Mouse (Mus musculus) cerebral cortex, adult 2 months (tissue): Measurements from ENCODE around the gene Rps6kl1.

Experiments used
- WGBS: fragments of 180-500 bp; shearing (Covaris S2); methylation state at CpG from one replicate; pipeline ENCODE4 v1.1.7; 2018; 5-methylcytosine and 5-hydroxymethylcytosine counted together

Rps6kl1 gene

DNA sequence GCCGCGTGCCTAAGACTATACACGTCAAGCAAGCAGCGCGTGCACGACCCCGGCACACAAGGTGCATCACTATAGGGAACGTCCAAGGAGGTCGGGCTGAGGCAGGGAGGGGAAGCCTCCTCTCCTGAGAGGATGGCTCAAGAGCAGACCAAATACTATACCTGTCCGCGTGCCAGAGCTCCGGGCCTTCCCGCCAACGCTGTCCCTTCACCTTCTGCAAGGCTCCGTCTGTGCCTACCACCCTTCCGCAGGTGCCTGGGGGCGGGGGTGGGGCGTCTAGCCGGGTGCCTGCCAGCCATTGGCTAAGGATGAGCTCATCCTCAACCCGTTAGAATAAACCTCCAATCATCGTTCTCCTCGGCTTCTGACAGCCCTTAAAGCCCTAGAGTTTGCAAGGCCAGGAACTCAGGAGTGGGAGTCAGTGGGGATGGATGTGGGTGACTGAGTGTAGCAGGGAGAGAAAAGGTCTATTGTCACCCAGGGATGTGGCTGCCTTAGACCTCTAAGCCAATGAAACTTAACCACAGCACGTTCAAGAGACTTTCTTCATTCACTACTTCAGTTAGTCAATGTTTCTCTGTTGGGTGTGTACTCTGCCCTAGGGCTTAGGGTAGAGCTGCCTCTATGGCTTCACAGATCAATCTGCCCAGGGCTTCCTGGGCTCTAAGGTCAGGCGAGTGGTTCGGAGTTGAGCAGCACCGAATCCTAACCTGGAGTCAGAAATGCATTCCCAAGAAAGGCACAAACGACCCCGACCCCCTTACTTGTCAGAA is at the start of gene Rps6kl1:
Gene Rps6kl1 (minus strand): TSS at position 263 of the 773 bp plus-strand sequence.
- WGBS, result 15% methylated on average over 28 of the region's 28 CpGs

DNA sequence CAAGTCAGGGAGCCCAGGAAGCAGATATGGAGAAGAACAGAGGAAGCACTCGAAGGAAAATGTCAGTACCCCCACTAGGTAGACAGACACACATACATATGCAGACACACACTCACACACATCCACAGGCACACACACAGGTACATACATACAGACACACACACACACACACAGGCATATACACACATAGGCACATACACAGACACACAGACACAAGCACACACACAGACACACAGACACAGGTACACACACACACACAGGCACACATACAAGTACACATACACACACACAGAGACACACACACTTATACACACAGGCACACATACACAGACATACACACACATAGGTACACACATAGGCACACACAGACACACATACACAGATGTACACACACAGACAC is 48.9 kb upstream of the Rps6kl1 start:
- 80% methylated on average over 1 of the region's 1 CpGs for WGBS

DNA sequence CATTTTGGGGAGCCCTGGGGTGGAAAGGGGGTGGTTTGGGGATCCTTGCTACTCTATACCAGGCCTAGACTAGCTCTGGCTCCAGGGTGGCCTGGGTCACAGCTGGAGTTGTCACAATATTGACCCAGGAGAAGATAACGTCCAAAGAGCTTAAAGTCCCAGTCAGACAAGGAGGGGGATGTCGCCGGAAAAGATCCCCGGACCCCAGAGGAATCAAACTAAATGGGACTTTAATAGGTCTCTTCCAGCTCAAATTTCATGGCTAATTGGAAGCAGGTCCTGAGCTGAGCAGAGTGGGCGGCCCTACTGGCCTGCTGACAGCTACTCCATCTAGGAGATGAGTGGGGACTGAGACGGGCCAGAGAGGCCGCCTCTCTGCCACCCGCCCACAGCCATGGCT is 46.9 kb upstream of the Rps6kl1 start:
- 70% methylated on average over 8 of the region's 8 CpGs for WGBS

DNA sequence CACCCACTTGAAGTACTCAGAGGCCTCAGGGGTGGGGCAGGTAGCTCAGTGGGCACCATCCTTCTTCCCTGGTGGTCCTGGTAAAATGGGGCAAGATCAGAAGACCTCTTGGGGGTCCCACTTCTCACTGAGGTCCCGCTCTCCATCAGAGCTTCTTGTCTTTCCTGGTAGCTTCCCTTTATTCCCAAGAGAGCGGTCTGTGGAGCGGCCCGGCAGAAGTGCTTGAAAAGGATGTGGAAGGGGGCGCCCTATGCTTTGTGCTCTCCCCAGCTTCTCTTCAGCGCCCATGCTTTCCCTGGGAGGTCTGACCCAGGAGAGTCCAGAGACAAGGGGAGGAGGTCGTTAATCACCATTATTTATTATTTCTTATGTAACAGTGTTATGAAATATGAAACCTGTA is 46.3 kb upstream of the Rps6kl1 start:
- WGBS, result 88% methylated on average over 7 of the region's 7 CpGs

DNA sequence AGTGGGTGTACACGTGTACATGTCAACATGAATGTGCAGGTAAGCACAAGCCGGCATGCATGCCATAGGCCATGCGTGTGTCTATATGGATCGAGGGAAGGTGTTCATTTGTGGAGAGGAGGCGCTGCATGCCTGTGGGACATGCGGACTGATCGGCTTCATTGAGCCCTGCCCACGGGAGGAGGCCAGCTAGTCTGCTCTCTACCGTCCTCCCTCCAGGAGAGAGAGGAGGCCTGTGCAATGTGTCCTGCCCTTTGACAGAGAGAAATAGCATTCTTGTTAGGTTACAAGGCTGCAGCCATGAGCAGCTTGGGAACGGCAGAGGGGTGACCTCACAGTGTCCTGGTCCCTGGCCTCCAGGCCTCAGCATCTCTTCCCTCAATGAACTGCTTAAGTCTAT is 45.1 kb upstream of the Rps6kl1 start:
- WGBS, result 94% methylated on average over 10 of the region's 10 CpGs

DNA sequence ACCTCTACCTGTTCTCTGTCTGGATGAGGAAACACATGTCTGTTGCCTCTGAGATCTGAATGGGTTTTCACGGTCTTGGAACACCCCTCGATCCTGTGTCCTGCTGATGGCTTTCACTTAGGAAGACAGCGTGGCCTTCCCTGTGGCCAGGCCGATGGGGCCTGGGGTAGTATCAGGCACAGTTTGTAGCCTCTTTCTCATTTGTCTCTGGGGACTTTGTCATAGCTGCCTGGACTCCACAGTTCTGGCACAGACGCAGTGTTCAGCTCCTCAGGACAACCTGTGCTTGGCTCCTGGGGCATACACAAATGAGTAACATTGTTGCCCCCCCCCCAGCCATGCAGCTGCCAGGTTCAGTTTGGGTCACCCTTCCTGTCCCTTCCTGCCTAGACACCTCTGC is 44.0 kb upstream of the Rps6kl1 start:
- WGBS, result 69% methylated on average over 5 of the region's 5 CpGs

DNA sequence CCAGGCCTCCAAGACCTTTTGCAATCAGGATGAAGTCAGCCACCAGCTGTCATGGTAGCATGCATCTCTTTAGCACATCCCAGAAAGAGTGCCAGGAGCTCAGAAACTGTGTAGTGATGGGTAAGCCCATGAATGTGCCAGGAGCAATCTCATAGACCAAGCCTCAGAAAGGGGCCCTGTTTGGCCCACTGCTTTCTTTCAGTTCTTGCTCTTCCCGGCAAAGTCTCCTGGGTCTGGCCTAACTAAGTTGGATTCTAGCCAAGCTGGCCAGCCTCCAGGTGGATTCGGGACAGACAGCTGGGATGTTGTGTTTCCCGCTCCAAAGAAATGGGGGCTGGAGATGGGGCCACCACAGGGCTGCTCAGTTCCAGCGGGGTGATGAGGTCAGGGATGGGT is 43.6 kb upstream of the Rps6kl1 start:
- 29% methylated on average over 4 of the region's 4 CpGs for WGBS

DNA sequence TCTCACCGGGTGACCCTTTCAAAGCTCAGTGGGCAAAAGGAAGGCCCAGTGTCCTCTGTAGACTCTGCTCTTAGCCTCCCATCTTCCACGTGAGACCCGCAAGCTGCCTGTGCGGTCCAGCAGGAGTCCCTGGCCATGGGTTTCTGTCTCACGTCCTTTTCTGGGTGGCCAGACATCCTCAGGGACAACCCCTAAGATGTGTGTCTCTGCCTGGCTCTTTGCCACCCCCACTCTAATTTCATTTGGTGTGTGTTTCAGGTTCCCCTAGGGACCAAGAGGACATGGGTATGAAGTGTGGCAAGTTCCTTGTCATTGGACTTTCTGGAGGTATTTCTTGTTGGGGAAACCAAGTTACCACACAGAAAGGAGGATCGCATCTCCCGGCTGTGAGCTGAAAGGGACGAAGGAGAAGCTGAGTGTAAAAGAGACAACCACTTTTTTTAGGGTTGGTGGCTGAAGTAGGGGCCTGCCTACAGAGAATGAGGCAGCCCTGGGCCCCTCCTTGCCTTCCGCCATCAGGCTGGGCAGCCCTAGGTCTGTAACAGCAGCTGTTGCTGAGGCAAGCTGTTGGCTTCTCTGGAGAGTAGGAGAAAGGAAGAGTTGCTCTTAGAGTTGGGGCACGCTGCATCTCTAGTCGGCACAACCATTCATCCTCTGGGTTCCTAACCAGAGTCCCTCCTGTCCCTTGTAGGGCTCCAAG is 43.0 kb upstream of the Rps6kl1 start:
- WGBS, result 85% methylated on average over 11 of the region's 11 CpGs

DNA sequence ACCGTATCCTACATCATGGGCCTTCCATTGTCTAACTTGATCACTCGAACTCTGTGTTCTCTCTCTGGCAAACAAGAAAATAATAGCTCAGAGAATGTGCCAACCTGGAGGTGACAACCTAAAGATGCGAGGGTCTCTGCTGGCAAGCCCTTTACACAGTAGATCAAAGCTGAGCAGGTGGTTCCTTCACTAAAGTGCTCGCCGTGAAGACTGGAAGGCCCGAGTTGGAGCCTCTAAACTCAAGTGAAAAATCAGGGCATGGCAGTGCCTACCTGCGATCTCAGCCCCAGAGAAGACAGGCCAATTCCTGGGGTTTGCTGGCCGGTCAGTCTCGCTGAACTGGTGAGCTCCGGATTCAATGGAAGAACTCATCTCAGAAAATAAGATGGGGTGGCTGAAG is 42.1 kb upstream of the Rps6kl1 start:
- WGBS, result 91% methylated on average over 10 of the region's 10 CpGs

DNA sequence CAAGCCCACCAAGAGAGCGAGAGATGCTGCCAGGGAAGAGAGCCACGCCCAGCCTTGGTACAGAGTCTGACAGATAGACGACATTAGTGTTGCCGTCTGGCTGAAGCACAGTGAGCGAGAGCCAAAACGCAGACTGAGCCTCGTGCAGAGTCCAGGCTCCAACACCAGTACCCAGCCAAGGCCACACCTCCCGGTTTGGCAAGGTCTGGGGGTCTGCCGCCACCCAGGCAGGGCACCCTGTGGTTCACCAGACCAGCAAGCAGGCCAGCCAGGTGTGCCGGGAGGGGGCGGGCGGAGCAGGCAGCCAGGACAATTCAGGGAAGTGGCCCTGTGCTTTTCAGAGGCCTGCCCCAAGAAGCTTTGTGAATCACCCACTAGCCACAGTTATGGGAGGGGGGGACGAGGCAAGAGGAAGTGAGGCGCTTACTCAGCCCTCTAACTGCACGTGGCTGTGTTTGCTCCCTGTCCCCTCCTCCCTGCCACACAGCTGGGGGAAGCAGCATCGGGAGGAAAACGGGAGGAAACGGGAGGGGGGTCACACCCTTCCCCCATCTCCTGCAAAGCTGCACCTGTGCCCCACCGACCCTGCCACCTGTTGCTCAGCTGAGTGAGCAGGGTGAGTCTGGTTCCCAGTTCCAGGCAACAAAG is 41.5 kb upstream of the Rps6kl1 start:
- WGBS, result 33% methylated on average over 19 of the region's 19 CpGs

DNA sequence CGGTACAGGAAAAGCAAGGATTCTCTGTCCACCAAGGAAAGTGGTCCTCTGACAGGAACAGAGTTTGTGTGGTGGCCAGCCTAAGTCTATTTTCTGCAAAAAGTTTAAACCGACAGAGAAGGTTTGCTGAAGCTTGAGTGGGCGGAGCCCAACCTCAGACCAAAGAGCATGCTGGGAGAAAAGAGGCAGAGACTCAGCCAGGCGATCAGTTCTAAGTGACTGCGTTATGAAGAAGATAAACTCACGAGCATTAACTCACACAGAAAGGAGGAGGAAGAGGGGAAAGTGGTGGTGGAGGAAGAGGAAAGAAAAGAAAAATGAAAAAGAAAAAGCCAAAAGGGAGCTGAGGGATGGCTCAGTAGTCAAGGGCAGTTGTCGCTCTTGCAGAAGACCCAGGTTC is 39.2 kb upstream of the Rps6kl1 start:
- WGBS, result 86% methylated on average over 7 of the region's 7 CpGs

DNA sequence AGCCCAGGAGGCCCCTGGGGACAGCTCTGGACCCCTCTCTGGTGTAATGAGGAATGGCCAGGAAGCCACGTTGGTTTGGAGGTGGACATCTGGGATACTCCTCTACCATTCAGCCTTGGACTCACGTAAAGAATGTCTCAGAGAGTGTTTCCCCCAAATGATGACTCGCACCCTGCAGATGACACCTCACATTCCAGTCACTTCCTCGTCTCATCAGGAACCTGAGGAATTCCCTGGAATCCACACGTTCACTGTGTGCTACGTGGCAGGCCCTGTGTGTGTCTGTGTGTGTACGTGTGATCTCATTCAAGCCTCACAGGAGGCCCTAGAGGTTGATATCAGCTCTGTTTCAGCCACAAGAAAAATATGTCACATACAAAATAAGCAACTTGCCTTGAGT is 35.3 kb upstream of the Rps6kl1 start:
- WGBS, result 77% methylated on average over 7 of the region's 7 CpGs

DNA sequence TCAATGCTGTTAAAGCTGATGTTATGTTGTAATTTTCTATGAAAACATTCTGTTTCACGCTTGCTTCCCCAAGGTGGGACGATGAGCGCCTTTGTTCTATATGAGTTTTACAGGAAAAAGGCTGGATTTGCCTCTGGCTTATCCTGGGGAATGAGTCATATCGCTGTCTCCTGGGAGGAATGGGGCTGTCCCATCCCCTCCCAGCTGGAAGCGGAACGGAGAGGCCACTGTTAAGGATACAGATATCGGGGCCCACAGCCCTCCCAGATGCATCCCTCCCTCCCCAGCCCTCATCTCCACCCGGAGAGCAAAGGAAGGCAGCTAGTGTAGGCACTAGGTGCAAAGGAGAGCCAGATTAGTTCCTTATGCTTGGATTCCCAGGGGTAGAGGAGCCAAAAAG is 34.7 kb upstream of the Rps6kl1 start:
- WGBS, result 69% methylated on average over 8 of the region's 8 CpGs

DNA sequence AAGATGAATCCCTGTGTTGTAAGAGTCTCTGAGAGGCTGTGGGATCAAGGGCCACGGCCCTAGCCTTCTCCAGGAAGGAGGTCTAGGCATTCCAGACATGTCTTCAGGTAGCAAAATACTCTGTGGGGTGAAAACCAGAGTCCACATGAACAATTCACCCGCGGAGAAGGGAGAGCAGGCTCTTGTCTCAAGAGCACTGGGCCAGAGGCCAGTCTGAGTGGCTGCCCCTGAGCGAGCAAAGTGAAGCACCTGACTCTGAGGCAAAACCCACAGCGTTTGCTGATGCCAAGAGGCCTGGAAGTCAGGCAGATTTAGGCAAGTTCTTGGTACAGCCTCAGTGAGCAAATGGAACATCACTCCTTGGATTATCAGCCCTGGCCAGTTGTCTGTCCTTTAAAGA is 33.1 kb upstream of the Rps6kl1 start:
- 85% methylated on average over 5 of the region's 5 CpGs for WGBS

DNA sequence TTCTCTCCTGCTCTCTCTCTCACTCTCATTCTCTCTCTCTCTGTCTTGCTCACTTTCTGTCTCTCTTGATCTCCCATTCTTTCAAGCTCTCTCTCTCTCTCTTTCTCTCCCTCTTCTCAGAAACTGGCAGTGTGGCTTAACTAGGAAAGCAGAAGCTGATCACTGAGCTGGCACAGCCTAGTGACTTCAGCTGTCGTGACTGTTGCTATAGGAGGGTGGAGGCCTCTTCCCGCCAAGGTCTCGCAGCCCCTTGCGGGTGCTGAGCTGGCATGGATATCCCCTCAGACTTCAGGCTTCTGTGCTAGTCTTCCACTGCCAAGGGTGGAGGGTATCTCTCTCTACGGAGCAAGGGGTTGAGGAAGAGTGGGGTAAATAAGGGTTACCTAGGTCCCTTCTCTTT is 31.8 kb upstream of the Rps6kl1 start:
- WGBS, result 47% methylated on average over 5 of the region's 5 CpGs

DNA sequence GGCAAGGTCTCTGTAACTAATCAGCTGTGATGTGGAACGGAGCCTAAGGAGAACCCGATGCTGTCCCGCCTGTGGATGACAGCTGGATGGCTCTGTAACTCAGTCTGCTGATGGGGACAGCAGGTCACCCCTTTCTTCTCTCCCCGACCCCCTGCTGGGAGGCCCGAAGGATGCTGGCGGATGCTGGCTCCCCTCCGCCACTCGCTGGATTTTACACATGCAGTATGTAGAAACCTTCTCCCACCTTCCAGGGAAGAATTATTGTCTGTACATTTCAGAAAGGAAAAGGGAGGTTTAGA is 31.2 kb upstream of the Rps6kl1 start:
- 24% methylated on average over 8 of the region's 8 CpGs for WGBS

DNA sequence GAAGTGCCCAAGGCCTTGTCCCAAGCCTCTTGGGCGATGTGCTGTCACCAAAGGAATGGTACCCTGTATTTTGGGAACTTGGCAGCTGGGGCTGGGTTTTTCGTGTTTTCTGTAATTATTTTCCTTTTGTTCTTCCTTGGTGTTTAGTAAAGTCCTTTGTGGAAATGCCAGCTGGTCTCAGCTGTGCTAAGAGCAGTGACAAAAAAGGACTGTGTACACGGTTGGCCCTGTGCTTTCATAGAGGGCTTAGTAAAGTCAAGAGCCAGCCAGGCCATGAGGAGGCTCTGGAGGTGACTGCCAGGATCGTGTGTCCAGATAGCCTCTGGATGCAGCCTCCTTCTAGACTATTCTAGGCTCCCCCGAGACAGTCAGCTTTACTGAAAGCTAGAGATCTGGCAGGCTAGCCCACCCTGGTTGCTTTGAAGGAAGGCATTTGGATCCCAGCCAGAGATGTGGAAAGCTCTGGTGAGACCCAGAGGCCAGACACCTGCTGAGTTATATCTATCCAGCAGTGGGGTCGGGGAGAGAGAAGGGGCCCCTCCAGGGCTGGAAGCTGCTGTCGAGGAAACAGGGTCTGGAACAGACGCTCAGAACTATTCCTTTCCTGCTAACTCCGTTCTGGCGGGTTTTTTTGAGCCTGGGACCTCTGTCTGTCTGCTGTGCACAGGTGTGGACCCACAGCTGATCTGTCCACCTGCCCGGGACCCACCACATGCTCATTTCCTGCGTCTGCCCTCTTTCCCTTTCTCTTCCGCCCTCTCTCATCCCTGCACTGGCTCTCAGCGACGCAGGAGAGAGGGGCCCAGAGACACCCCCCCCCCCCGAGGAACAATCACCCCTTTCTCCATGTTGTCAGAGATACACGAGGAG is 30.6 kb upstream of the Rps6kl1 start:
- 35% methylated on average over 17 of the region's 17 CpGs for WGBS

DNA sequence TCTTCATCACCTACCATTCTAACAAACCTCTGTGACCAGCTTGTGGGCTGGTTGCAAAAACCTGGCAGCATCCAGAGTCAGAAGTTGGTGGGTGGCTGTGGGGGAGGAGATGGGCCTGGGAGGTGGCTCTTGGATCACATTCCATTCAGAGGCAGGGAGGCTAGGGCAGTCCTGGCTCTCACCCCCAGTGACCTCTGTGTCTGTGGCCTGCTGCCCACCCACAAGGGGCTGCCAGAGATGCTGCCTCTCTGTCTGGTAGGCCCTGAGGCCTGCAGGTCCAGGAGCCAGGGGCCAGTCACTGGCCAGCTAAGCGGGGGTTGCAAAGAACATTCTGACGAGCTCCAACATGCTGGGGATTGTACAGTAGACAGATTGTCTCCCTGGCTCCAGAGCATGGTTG is 27.2 kb upstream of the Rps6kl1 start:
- 87% methylated on average over 2 of the region's 2 CpGs for WGBS

DNA sequence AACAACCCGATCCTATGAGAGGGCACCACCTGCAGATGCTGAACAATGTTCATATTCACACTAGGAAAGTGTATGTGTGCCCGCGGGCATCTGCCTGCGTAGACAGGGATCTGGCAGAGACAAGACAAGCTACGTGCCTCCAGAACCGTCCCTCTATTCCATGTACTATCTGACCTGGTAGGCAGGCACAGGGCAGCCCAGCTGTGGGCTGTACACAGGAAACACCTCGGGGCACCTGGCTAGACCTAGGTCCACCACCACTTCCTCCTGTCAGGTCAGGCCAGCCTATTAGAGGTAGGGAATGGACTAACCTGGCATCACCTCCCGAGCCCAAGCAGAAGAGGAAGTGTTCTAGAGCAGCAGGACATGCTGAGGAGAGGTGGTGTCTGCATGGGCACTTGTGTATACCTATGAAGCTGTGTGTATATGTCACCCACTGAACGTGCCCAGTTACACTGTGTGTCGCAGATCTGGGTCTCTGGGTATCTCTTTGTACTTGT is 26.7 kb upstream of the Rps6kl1 start, which contains the start of gene Pgf:
Gene Pgf (minus strand): TSS at position 51 of the 500 bp plus-strand sequence.
- 80% methylated on average over 10 of the region's 10 CpGs for WGBS

DNA sequence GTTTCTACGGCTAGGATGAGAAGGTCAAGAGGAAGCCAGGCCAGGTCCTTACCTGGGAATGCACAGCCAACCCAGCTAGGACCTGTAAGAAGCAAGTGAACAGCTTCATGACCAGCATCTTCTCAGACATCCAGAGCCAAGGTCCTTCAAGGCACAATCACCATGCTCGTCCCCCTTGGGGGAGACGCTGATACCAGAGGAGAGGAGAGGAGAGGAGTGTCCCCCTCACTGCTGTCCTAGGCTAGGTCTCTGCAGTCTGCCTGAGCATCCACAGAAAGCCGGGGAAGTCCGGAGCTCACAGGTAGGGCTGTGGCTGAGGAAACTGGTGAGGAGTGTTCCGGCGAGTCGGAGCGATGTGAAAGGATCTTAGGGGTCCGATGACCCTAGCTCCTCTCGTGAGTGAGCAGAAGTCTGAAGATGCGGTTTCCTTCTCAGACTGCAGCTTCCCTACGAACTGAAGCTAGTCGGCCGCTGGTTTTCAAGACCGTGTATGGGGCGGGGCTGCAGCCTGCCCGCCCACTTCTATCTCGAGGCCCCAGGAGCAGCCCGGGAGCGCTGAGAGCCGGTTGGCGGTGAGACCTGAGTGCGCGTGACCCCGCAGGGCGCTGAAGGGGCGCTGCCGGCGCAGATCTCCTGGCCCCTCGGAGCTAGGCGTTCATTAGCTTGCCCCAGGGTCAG is 25.9 kb upstream of the Rps6kl1 start:
- 16% methylated on average over 32 of the region's 32 CpGs for WGBS
